Mouse (Mus musculus): Measurements from ENCODE around the gene Themis2. TPM values are rescaled to one million over a fixed set of nuclear protein-coding genes. Genes with fewer than 3 reads are reported as not detected.
A peak's percentile ranks its signal among the peaks of the same experiment; 100 is the strongest.
"Not testable (repeated sequence)": the region's sequence is repeated elsewhere in the genome, so short reads cannot be mapped to it uniquely, and the experiment has no call there.

Themis2 gene
- polyA plus RNA-seq, 1 experiment from 2014 or later = 0.72 TPM

GRCm38 (mm10) chr4:132803212-132803611 lies 7.0 kb upstream of the Themis2 start:
- DNase-seq (ENCODE audit: low spot score) (no peak), ATAC-seq (ENCODE audit: low FRiP score, low TSS enrichment) (no peak)
- Histone ChIP-seq H3K4me3 (ENCODE audit: low read depth, low read length) (no peak overlapping the region), H3K27me3 (ENCODE audit: control insufficient read depth, insufficient read depth, low read length) (no peaks in the 10 kb centered on the region), H3K9me3 (ENCODE audit: control insufficient read depth, low read length) (no peaks in the 10 kb centered on the region), H3K36me3 (ENCODE audit: control insufficient read depth, insufficient read depth, low read length) (no peaks in the 10 kb centered on the region), H3K4me2 (replicated peaks; ENCODE audit: low read depth) (no peak overlapping the region), H3K27ac (replicated peaks) (no peak overlapping the region), H3K9ac (ENCODE audit: low read length) (no peak overlapping the region), H3K4me1 (replicated peaks; ENCODE audit: control insufficient read depth, insufficient read depth) (no peaks in the 10 kb centered on the region)
- TF ChIP-seq EP300 (optimal IDR thresholded peaks at IDR 0.05) = no peak
- TF ChIP-seq CTCF (IDR thresholded peaks at IDR 0.05; ENCODE audit: low read depth) = no peak
- WGBS = 87% methylated on average over 5 of the region's 5 CpGs

GRCm38 (mm10) chr4:132802171-132802637 lies 6.0 kb upstream of the Themis2 start:
- no peak for ATAC-seq (ENCODE audit: low FRiP score, low TSS enrichment)
- Histone ChIP-seq H3K27me3 (ENCODE audit: control insufficient read depth, insufficient read depth, low read length) (no peaks in the 10 kb centered on the region), H3K36me3 (ENCODE audit: control insufficient read depth, insufficient read depth, low read length) (no peaks in the 10 kb centered on the region), H3K9me3 (ENCODE audit: control insufficient read depth, low read length) (no peaks in the 10 kb centered on the region), H3K9ac (ENCODE audit: low read length) (no peak overlapping the region), H3K27ac (replicated peaks) (0 out of 2 replicates have a peak overlapping the region, but pooled peaks have one; percentile 35), H3K4me3 (ENCODE audit: low read depth, low read length) (no peak overlapping the region), H3K4me2 (replicated peaks; ENCODE audit: low read depth) (no peak overlapping the region), H3K4me1 (replicated peaks; ENCODE audit: control insufficient read depth, insufficient read depth) (no peaks in the 10 kb centered on the region)
- 60% methylated on average over 16 of the region's 16 CpGs for WGBS
- TF ChIP-seq CTCF (IDR thresholded peaks at IDR 0.05; ENCODE audit: low read depth) (no peak), EP300 (optimal IDR thresholded peaks at IDR 0.05) (no peak)
- no peak for DNase-seq (ENCODE audit: low spot score)

GRCm38 (mm10) chr4:132801176-132802077 lies 5.2 kb upstream of the Themis2 start:
- no peaks in the 10 kb centered on the region for H3K36me3 ChIP-seq (ENCODE audit: control insufficient read depth, insufficient read depth, low read length)
- no peaks in the 10 kb centered on the region for H3K9me3 ChIP-seq (ENCODE audit: control insufficient read depth, low read length)
- TF ChIP-seq EP300 (optimal IDR thresholded peaks at IDR 0.05) (no peak), CTCF (IDR thresholded peaks at IDR 0.05; ENCODE audit: low read depth) (no peak)
- DNase-seq (ENCODE audit: low spot score) (no peak), ATAC-seq (ENCODE audit: low FRiP score, low TSS enrichment) (no peak)
- 84% methylated on average over 18 of the region's 18 CpGs for WGBS
- H3K4me1 ChIP-seq (replicated peaks; ENCODE audit: control insufficient read depth, insufficient read depth) = no peaks in the 10 kb centered on the region
- H3K4me3 ChIP-seq (ENCODE audit: low read depth, low read length) = no peak overlapping the region
- H3K9ac ChIP-seq (ENCODE audit: low read length) = no peak overlapping the region
- no peaks in the 10 kb centered on the region for H3K27me3 ChIP-seq (ENCODE audit: control insufficient read depth, insufficient read depth, low read length)
- H3K4me2 ChIP-seq (replicated peaks; ENCODE audit: low read depth) = no peak overlapping the region
- H3K27ac ChIP-seq (replicated peaks) = 0 out of 2 replicates have a peak overlapping the region, but pooled peaks have one; percentile 35

- no peaks in the 10 kb centered on the region for H3K4me1 ChIP-seq (replicated peaks; ENCODE audit: control insufficient read depth, insufficient read depth)
- no peaks in the 10 kb centered on the region for H3K27me3 ChIP-seq (ENCODE audit: control insufficient read depth, insufficient read depth, low read length)
- no peak for DNase-seq (ENCODE audit: low spot score)
- 81% methylated on average over 4 of the region's 4 CpGs for WGBS
- no peaks in the 10 kb centered on the region for H3K9me3 ChIP-seq (ENCODE audit: control insufficient read depth, low read length)
- no peak for ATAC-seq (ENCODE audit: low FRiP score, low TSS enrichment)
- no peaks in the 10 kb centered on the region for H3K36me3 ChIP-seq (ENCODE audit: control insufficient read depth, insufficient read depth, low read length)
- no peak overlapping the region for H3K4me2 ChIP-seq (replicated peaks; ENCODE audit: low read depth)
- H3K27ac ChIP-seq (replicated peaks) = no peak overlapping the region
- H3K9ac ChIP-seq (ENCODE audit: low read length) = no peak overlapping the region
- TF ChIP-seq CTCF (IDR thresholded peaks at IDR 0.05; ENCODE audit: low read depth) = no peak
- no peak for TF ChIP-seq EP300 (optimal IDR thresholded peaks at IDR 0.05)
- H3K4me3 ChIP-seq (ENCODE audit: low read depth, low read length) = no peak overlapping the region
These were observed 3.7 kb upstream of the Themis2 start for GRCm38 (mm10) chr4:132799845-132800244.

- WGBS = 88% methylated on average over 3 of the region's 3 CpGs
- H3K36me3 ChIP-seq (ENCODE audit: control insufficient read depth, insufficient read depth, low read length); DNase-seq (ENCODE audit: low spot score); H3K4me2 ChIP-seq (replicated peaks; ENCODE audit: low read depth); H3K9ac ChIP-seq (ENCODE audit: low read length); H3K4me1 ChIP-seq (replicated peaks; ENCODE audit: control insufficient read depth, insufficient read depth); H3K4me3 ChIP-seq (ENCODE audit: low read depth, low read length); H3K27ac ChIP-seq (replicated peaks); H3K27me3 ChIP-seq (ENCODE audit: control insufficient read depth, insufficient read depth, low read length); ATAC-seq (ENCODE audit: low FRiP score, low TSS enrichment); H3K9me3 ChIP-seq (ENCODE audit: control insufficient read depth, low read length): not testable (repeated sequence)
These were observed 2.5 kb upstream of the Themis2 start for GRCm38 (mm10) chr4:132798666-132799065.

GRCm38 (mm10) chr4:132798028-132798427 lies 1.8 kb upstream of the Themis2 start:
- Histone ChIP-seq H3K9ac (ENCODE audit: low read length) (no peak overlapping the region), H3K4me3 (ENCODE audit: low read depth, low read length) (no peak overlapping the region), H3K4me1 (replicated peaks; ENCODE audit: control insufficient read depth, insufficient read depth) (no peaks in the 10 kb centered on the region), H3K36me3 (ENCODE audit: control insufficient read depth, insufficient read depth, low read length) (no peaks in the 10 kb centered on the region), H3K27me3 (ENCODE audit: control insufficient read depth, insufficient read depth, low read length) (no peaks in the 10 kb centered on the region), H3K9me3 (ENCODE audit: control insufficient read depth, low read length) (no peaks in the 10 kb centered on the region), H3K4me2 (replicated peaks; ENCODE audit: low read depth) (no peak overlapping the region), H3K27ac (replicated peaks) (no peak overlapping the region)
- DNase-seq (ENCODE audit: low spot score) (no peak), ATAC-seq (ENCODE audit: low FRiP score, low TSS enrichment) (no peak)
- WGBS = 61% methylated on average over 4 of the region's 4 CpGs
- TF ChIP-seq CTCF (IDR thresholded peaks at IDR 0.05; ENCODE audit: low read depth) = no peak
- no peak for TF ChIP-seq EP300 (optimal IDR thresholded peaks at IDR 0.05)
